Mouse (Mus musculus) heart, postnatal 0 days (tissue): ENCODE measurements around the gene Prdm1.

ENCODE experiments used
- CTCF ChIP-seq: IDR thresholded peaks from 2 replicates; pipeline ENCODE4 v1.5.1; 2016; ENCODE audit warnings: antibody characterized with exemption, control low read depth, low read depth
- EP300 ChIP-seq: IDR thresholded peaks from 2 replicates; pipeline ENCODE4 v1.6.1; 2016; ENCODE audit warnings: antibody characterized with exemption, low read depth

GRCm38 (mm10) chr10:44454111-44454510 is 74.2 kb downstream of the Prdm1 start:
- TF ChIP-seq CTCF (no peak), EP300 (no peak)
